Mouse (Mus musculus): Measurements from ENCODE around the gene Tada2b.

DNA sequence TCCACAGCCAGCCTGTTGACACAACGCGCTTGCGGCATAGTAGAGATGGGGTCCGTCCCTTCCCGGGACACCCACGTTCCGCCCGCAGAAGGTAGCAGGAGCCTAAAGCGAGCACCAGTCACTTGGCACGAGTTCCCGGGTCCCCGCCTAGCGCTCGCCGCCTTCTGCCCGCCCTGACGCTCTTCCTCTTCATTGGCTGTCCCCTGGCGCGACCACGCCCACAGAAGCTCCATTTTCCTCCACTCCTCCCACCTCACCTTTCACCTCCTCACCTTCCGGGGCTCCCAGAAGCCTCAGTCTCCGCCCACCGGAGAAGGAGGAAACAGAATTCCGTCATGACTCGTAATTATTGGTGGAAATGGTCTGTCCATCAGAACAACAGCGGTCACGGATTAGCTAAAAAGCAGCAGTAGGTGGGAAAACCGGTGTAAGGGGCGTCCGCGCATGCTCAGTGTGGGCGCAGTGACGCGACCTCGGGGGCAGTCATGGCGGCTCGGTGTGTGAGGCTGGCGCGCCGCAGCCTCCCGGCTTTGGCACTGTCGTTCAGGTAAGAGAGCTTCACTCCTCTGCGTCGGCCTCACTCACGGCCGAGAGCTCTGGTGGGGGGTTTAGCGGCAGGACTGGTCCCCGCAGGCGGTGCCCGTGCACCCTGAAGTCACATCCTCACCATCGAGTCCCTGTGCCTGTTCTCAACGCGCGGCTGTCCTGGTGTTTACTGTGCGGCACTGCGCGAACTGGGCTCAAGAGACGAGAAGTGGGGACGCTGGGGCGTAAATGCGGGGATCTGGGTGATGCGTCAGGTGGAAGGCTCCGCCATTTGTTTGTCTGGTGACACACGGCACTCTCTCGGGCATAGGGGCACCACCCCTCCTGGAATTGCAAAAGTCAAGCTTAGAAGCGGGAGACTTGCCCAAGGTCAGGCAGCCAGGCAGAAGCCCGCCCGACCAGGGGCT, 19.1 kb downstream of the Tada2b start, which contains the start of gene Grpel1:
- no peak for TF ChIP-seq CTCF (conservative IDR thresholded peaks at IDR 0.05; ENCODE audit: insufficient read depth, insufficient read length, low read depth, low read length)
- TF ChIP-seq POLR2A (IDR thresholded peaks at IDR 0.05; ENCODE audit: low read depth, low read length): peak; percentile 49

Measured in kidney, adult 2 months (tissue).